Mouse (Mus musculus): ENCODE results near the gene Exoc3l.

DNA sequence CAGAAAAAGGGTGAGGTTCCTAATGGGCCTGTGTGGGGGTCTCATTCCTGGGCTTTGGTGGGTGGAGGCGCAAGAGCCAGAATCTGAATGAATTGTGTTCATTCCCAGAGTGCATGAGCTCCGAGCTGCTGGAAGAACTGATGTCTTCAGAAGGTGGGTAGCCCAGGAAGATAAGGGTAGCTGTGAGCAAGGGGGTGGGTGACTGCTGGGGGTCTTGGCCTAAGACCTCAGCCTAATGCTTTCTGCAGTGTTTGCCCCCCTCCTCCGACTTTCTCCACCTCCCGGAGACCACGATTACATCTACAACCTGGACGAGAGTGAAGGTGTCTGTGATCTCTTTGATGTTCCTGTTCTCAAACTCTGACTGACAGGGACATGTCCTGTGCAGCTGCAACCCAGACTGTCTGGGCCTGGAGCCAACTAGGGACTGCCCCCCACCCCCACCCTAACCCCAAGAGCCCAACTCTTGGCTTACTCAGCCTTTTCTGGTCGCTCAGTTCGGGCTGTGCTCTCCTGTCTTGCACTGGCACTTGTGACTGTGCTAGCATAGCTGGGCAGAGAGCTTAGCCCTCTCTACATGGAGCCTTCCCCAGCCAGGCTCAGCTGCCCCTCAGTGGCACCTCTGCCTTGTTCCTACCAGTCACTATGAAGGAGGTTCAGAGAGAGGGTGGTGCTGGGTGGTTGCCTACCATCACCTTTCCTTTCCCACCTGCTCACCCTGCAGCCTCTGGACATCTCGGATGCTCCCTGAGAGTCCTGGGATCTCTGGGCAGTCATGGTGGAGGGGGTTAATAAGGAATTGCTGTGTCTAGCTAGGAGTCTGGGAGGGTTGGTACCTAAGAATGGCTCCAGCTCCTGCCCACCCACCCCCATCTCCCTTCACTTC lies 8.7 kb upstream of the Exoc3l start:
- TF ChIP-seq POLR2A (IDR thresholded peaks at IDR 0.05; ENCODE audit: low read depth, low read length) (no peak; the same call in 1 of the 2 replicates), CTCF (conservative IDR thresholded peaks at IDR 0.05 in 1 of 2, IDR thresholded peaks at IDR 0.05 in 1 of 2; ENCODE audit: low read depth in 2 of 2, low read length in 2 of 2) (no peak), HCFC1 (IDR thresholded peaks at IDR 0.05; ENCODE audit: low read depth, low read length) (no peak), ZMIZ1 (IDR thresholded peaks at IDR 0.05; ENCODE audit: low read depth, low read length) (peak; percentile 89), EP300 (IDR thresholded peaks at IDR 0.05; ENCODE audit: low read length) (no peak)

Measured in CH12.LX (cell line).